8 mouse cellular contexts compared by ENCODE assay signal in the genomic region with DNA sequence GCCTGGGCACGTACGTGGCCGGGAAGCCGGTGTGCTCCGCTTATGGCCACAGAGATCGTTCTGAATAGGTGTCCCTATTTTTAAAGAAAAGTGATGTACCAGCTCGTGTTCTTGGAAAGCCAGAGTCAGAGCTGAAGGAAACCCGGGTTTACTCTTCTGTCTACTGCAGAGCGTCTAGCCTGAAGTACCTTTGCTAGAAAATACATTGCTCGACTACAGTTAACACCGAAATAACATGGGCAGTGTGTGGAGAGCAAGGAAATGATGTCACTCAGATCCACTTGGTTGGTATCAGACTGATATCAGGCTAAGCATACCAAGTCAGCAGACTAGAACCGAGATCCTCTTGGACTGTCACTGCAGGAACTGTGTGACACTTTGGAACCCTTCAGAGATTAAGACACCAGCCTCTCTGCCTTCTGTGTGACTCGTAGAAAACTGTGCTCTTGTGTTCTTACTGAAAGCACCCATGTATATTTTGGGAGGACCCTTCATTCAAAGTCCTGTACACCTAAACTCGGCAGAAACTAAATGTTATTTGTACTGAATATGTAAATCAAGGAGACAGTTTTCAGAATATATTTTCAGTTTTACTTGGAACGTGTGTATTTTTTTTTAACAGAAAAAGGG. TPM values are rescaled to one million over a fixed set of nuclear protein-coding genes. Genes with fewer than 3 reads are reported as not detected.
DNase-seq lines count a peak whose midpoint lies in the region; ATAC-seq lines count a peak whose summit lies in the region.

No protein-coding gene starts in this region.

- peaks cover 14% of the 10 kb centered on the region; the same call in 1 of the 2 replicates for H3K4me1 ChIP-seq in embryonic facial prominence, embryonic 14.5 days (ENCODE audit: control insufficient read depth, insufficient read depth, low read length)
- H3K4me1 ChIP-seq in hindbrain, embryonic 16.5 days (ENCODE audit: control insufficient read depth, insufficient read depth, low read depth, low read length) = peaks cover 8% of the 10 kb centered on the region

- peak overlapping the region; percentile 94 for H3K27ac ChIP-seq in embryonic facial prominence, embryonic 14.5 days (replicated peaks; ENCODE audit: low read depth, low read length)
- H3K27ac ChIP-seq in hindbrain, embryonic 16.5 days (ENCODE audit: low read depth, low read length) = peak overlapping the region; percentile 99

- DNase-seq in frontal cortex, postnatal 14 days (ENCODE audit: low spot score in 2 of 2) = no peak
- DNase-seq in CD8-positive naive resting alpha-beta T cell, adult 2 months (ENCODE audit: low read depth in 2 of 2, low spot score in 2 of 2) = peak; percentile 33 to 43
- DNase-seq in embryonic facial prominence, embryonic 14.5 days (ENCODE audit: low spot score) = no peak
- no peak for DNase-seq in urinary bladder, postnatal 14 days (ENCODE audit: low spot score)
- no peak for DNase-seq in right cerebral cortex, adult 18-20 months

- 3% methylated on average over 15 of the region's 15 CpGs for WGBS in embryonic facial prominence, embryonic 14.5 days
- 3% methylated on average over 15 of the region's 15 CpGs for WGBS in hindbrain, embryonic 16.5 days

- H3K9me3 ChIP-seq in embryonic facial prominence, embryonic 14.5 days (ENCODE audit: control insufficient read depth, low read length) = peaks cover 14% of the 10 kb centered on the region
- no peaks in the 10 kb centered on the region for H3K9me3 ChIP-seq in hindbrain, embryonic 16.5 days (ENCODE audit: control insufficient read depth, low read length)

- peaks cover 24% of the 10 kb centered on the region for H3K36me3 ChIP-seq in embryonic facial prominence, embryonic 14.5 days (ENCODE audit: control insufficient read depth, insufficient read depth, low read length)
- H3K36me3 ChIP-seq in hindbrain, embryonic 16.5 days (ENCODE audit: control insufficient read depth, insufficient read depth, low read length) = peaks cover 8% of the 10 kb centered on the region

- H3K4me3 ChIP-seq in embryonic facial prominence, embryonic 14.5 days (ENCODE audit: low read depth, low read length) = peak overlapping the region; percentile 83
- peak overlapping the region; percentile 84 for H3K4me3 ChIP-seq in hindbrain, embryonic 16.5 days (ENCODE audit: low read length)

- peak overlapping the region; percentile 92 for H3K4me2 ChIP-seq in embryonic facial prominence, embryonic 14.5 days (ENCODE audit: low read depth, low read length)
- peak overlapping the region; percentile 58 for H3K4me2 ChIP-seq in hindbrain, embryonic 16.5 days (ENCODE audit: low read length)

- ATAC-seq in frontal cortex, adult (ENCODE audit: low TSS enrichment) = peak; percentile 38; the same call in 1 of the 2 replicates
- 0 out of 2 replicates have a peak, but pooled peaks have one; percentile 7 for ATAC-seq in embryonic facial prominence, embryonic 14.5 days (ENCODE audit: low read depth)
- ATAC-seq in hindbrain, embryonic 16.5 days = peak; percentile 16
- ATAC-seq in megakaryocyte progenitor cell, adult 5-6 weeks (replicated peaks; ENCODE audit: poor library complexity) = peak; percentile 68

- peaks cover 34% of the 10 kb centered on the region for H3K27me3 ChIP-seq in embryonic facial prominence, embryonic 14.5 days (replicated peaks; ENCODE audit: control insufficient read depth, insufficient read depth, low read length)
- peaks cover 19% of the 10 kb centered on the region for H3K27me3 ChIP-seq in hindbrain, embryonic 16.5 days (replicated peaks; ENCODE audit: control insufficient read depth, insufficient read depth, low read length)

- peak overlapping the region; percentile 94 for H3K9ac ChIP-seq in embryonic facial prominence, embryonic 14.5 days (ENCODE audit: low read depth, low read length)
- peak overlapping the region; percentile 87 for H3K9ac ChIP-seq in hindbrain, embryonic 16.5 days (ENCODE audit: low read depth, low read length)

RNA-seq across cellular contexts. Expression of gene Zranb2, which starts 0.9 kb away (rescaled TPM):
- 94.9 and 95.9 TPM in 2 replicates for polyA plus RNA-seq in embryonic facial prominence, embryonic 14.5 days (2014; fragmentation: Nextera tagmentation; extraction: Ambion mirVana)
- polyA plus RNA-seq in hindbrain, embryonic 16.5 days (2015; fragmentation: Nextera tagmentation; extraction: Ambion mirVana) = 91.8 and 96.4 TPM in 2 replicates
- 60.3 and 72.0 TPM in 2 replicates for total RNA-seq in megakaryocyte progenitor cell, adult 5-6 weeks (2015)
- total RNA-seq in megakaryocyte progenitor cell, adult 5-6 weeks (2017) = 241 and 337 TPM in 2 replicates

RNA-seq across cellular contexts. Expression of gene Ptger3, which starts 31.8 kb away (rescaled TPM):
- polyA plus RNA-seq in embryonic facial prominence, embryonic 14.5 days (2014; fragmentation: Nextera tagmentation; extraction: Ambion mirVana) = 12.0 and 13.4 TPM in 2 replicates
- 8.2 and 9.7 TPM in 2 replicates for polyA plus RNA-seq in hindbrain, embryonic 16.5 days (2015; fragmentation: Nextera tagmentation; extraction: Ambion mirVana)
- total RNA-seq in megakaryocyte progenitor cell, adult 5-6 weeks (2015) = 4.3 and 7.2 TPM in 2 replicates
- 4.5 and 7.0 TPM in 2 replicates for total RNA-seq in megakaryocyte progenitor cell, adult 5-6 weeks (2017)

Comparison
In these comparisons a context has a peak if more than half of its experiments do, and no peak if none do; other contexts are left out.
1. ATAC-seq: peak in every context shown above with its lines; median percentile 68 in megakaryocyte progenitor cell, adult 5-6 weeks; 38 in frontal cortex, adult; 16 in hindbrain, embryonic 16.5 days; 7 in embryonic facial prominence, embryonic 14.5 days.
2. DNase-seq: peak in CD8-positive naive resting alpha-beta T cell, adult 2 months (2 of 2); none in frontal cortex, postnatal 14 days (0 of 2), embryonic facial prominence, embryonic 14.5 days (single experiment), urinary bladder, postnatal 14 days (single experiment) and right cerebral cortex, adult 18-20 months (single experiment).